Comparison of ENCODE assay signal across 16 mouse cellular contexts in genomic region chr5:45382804-45383203, GRCm38 (mm10).
"Had no signal": no experiment of that assay in that cellular context is flagged by ENCODE, and none has a peak within 500 bp of the region (broad histone marks: within the 10 kb centered on the region; RNA-seq: fewer than 3 reads in every experiment).

No protein-coding gene starts in this region.

- DNase-seq: retina, postnatal 1 day; right cerebral cortex, adult 18-20 months; right cerebral cortex, postnatal 14 days; right cerebral cortex, postnatal 25 days; right cerebral cortex, postnatal 4 days; spleen, adult 18-20 months; thymus, adult 18-20 months; thymus, adult 2 months; thymus, postnatal 14 days; thymus, postnatal 25 days; thymus, postnatal 36 days; thymus, postnatal 4 days had no signal

- H3K4me3 ChIP-seq: neural tube, embryonic 13.5 days; neural tube, embryonic 15.5 days; stomach, embryonic 15.5 days had no signal

- H3K9ac ChIP-seq: neural tube, embryonic 13.5 days; neural tube, embryonic 15.5 days; stomach, embryonic 15.5 days had no signal

- H3K4me1 ChIP-seq: neural tube, embryonic 13.5 days; neural tube, embryonic 15.5 days; stomach, embryonic 15.5 days had no signal

- H3K9me3 ChIP-seq: neural tube, embryonic 13.5 days; neural tube, embryonic 15.5 days; stomach, embryonic 15.5 days had no signal

- H3K27me3 ChIP-seq: neural tube, embryonic 13.5 days; neural tube, embryonic 15.5 days; stomach, embryonic 15.5 days had no signal

- H3K36me3 ChIP-seq: neural tube, embryonic 13.5 days; neural tube, embryonic 15.5 days; stomach, embryonic 15.5 days had no signal

- H3K4me2 ChIP-seq: neural tube, embryonic 13.5 days; neural tube, embryonic 15.5 days; stomach, embryonic 15.5 days had no signal

- H3K27ac ChIP-seq: neural tube, embryonic 13.5 days; neural tube, embryonic 15.5 days; stomach, embryonic 15.5 days; stomach, postnatal 0 days had no signal
